Mouse (Mus musculus) small intestine, adult 2 months (tissue): ENCODE measurements around the gene Htra3.

Experiments
- CTCF ChIP-seq: fragments of 200-500 bp; IDR thresholded peaks from 2 replicates; pipeline ENCODE4 v1.5.1; 2012; ENCODE audit warnings: low read depth, mild to moderate bottlenecking, control low read depth, inconsistent platforms, low read length, moderate library complexity, mixed read lengths; ENCODE audit not compliant: insufficient replicate concordance, insufficient read length; ENCODE audit errors: extremely low read depth
- POLR2A ChIP-seq: fragments of 200-500 bp; IDR thresholded peaks from 2 replicates; pipeline ENCODE4 v1.6.1; 2012; ENCODE audit warnings: low read depth, mild to moderate bottlenecking, control low read depth, inconsistent platforms, low read length, moderate library complexity

- TF ChIP-seq POLR2A (no peak), CTCF (no peak)
Observed at GRCm38 (mm10) chr5:35645938-35646493, 33.6 kb downstream of the Htra3 start.
